Mouse (Mus musculus) midbrain, embryonic 10.5 days (tissue): ENCODE measurements around the gene Podn. TPM values are rescaled to one million over a fixed set of nuclear protein-coding genes. Genes with fewer than 3 reads are reported as not detected.

Experiments used
- DNase-seq: peaks from one replicate; pipeline ENCODE4 v3.0.0-alpha.2; 2017; ENCODE audit warnings: low spot score
- H3K27ac ChIP-seq: fragments of 300-500 bp; sonication (generic); replicated peaks from 2 replicates; pipeline ENCODE4 v1.5.1; 2016; ENCODE audit warnings: mild to moderate bottlenecking
- H3K27me3 ChIP-seq: fragments of 300-500 bp; sonication (generic); 2 replicates; pipeline ENCODE4 v1.6.1; 2016; ENCODE audit warnings: low read depth, mild to moderate bottlenecking; ENCODE audit not compliant: poor library complexity, severe bottlenecking
- H3K36me3 ChIP-seq: fragments of 300-500 bp; sonication (generic); 2 replicates; pipeline ENCODE4 v1.6.1; 2016; ENCODE audit warnings: mild to moderate bottlenecking, moderate library complexity
- H3K4me1 ChIP-seq: fragments of 300-500 bp; sonication (generic); 2 replicates; pipeline ENCODE4 v1.6.1; 2016
- H3K4me3 ChIP-seq: fragments of 300-500 bp; sonication (generic); 2 replicates; pipeline ENCODE4 v1.5.1; 2016; ENCODE audit warnings: mild to moderate bottlenecking, moderate library complexity
- H3K9me3 ChIP-seq: fragments of 300-500 bp; sonication (generic); replicated peaks from 2 replicates; pipeline ENCODE4 v1.6.1; 2016; ENCODE audit warnings: mild to moderate bottlenecking
- WGBS: fragments of 180-500 bp; shearing (Covaris S2); methylation state at CpG from one replicate; pipeline ENCODE4 v1.1.7; 2016; 5-methylcytosine and 5-hydroxymethylcytosine counted together
- polyA plus RNA-seq: library from polyadenylated mRNA; unstranded; fragments of >200 nt; fragmentation: Nextera tagmentation; extraction: Ambion mirVana; gene quantifications from 2 replicates; pipeline ENCODE4 v1.2.1, GENCODE M21; 2016

Gene Podn
- polyA plus RNA-seq, 1 experiment from 2014 or later: 0.12 TPM

- Histone ChIP-seq H3K27me3 (peaks cover 82% of the 10 kb centered on the region), H3K4me1 (peaks cover 18% of the 10 kb centered on the region), H3K27ac (no peak overlapping the region), H3K36me3 (no peaks in the 10 kb centered on the region), H3K9me3 (no peaks in the 10 kb centered on the region), H3K4me3 (peak overlapping the region; percentile 59)
- whole genome bisulfite sequencing: 3% methylated on average over 22 of the region's 22 CpGs
- peak; percentile 21 for DNase-seq
Measured at GRCm38 (mm10) chr4:108030888-108031501, 65.2 kb downstream of the Podn start.

GRCm38 (mm10) chr4:108026193-108026592, 70.1 kb downstream of the Podn start:
- H3K36me3 ChIP-seq: no peaks in the 10 kb centered on the region
- H3K9me3 ChIP-seq: no peaks in the 10 kb centered on the region
- H3K4me3 ChIP-seq: no peak overlapping the region
- peaks cover 70% of the 10 kb centered on the region for H3K27me3 ChIP-seq
- H3K27ac ChIP-seq: no peak overlapping the region
- DNase-seq: no peak
- peaks cover 23% of the 10 kb centered on the region for H3K4me1 ChIP-seq
- 36% methylated on average over 3 of the region's 3 CpGs for WGBS

- peak overlapping the region; percentile 32 for H3K4me3 ChIP-seq
- DNase-seq: peak; percentile 19
- no peaks in the 10 kb centered on the region for H3K9me3 ChIP-seq
- WGBS: 3% methylated on average over 10 of the region's 10 CpGs
- H3K4me1 ChIP-seq: peaks cover 17% of the 10 kb centered on the region
- no peaks in the 10 kb centered on the region for H3K36me3 ChIP-seq
- no peak overlapping the region; the same call in 1 of the 2 replicates for H3K27ac ChIP-seq
- H3K27me3 ChIP-seq: peaks cover 61% of the 10 kb centered on the region
Measured at GRCm38 (mm10) chr4:108025269-108025668, 71.0 kb downstream of the Podn start.

- WGBS: 66% methylated on average over 5 of the region's 5 CpGs
- no peaks in the 10 kb centered on the region for H3K36me3 ChIP-seq
- H3K4me3 ChIP-seq: no peak overlapping the region
- H3K9me3 ChIP-seq: no peaks in the 10 kb centered on the region
- H3K27me3 ChIP-seq: peaks cover 55% of the 10 kb centered on the region
- no peak for DNase-seq
- no peak overlapping the region for H3K27ac ChIP-seq
- H3K4me1 ChIP-seq: peaks cover 17% of the 10 kb centered on the region
Measured at GRCm38 (mm10) chr4:108024641-108025040, 71.6 kb downstream of the Podn start.

GRCm38 (mm10) chr4:108023186-108023585, 73.1 kb downstream of the Podn start:
- H3K36me3 ChIP-seq: no peaks in the 10 kb centered on the region
- H3K9me3 ChIP-seq: no peaks in the 10 kb centered on the region
- H3K4me3 ChIP-seq: no peak overlapping the region
- DNase-seq: no peak
- peaks cover 40% of the 10 kb centered on the region for H3K27me3 ChIP-seq
- WGBS: 78% methylated on average over 4 of the region's 4 CpGs
- H3K27ac ChIP-seq: no peak overlapping the region
- H3K4me1 ChIP-seq: peaks cover 31% of the 10 kb centered on the region

GRCm38 (mm10) chr4:108020178-108020577, 76.1 kb downstream of the Podn start:
- WGBS: 80% methylated on average over 6 of the region's 6 CpGs
- no peak overlapping the region for H3K27ac ChIP-seq
- no peak overlapping the region for H3K4me3 ChIP-seq
- peaks cover 28% of the 10 kb centered on the region for H3K4me1 ChIP-seq
- no peaks in the 10 kb centered on the region for H3K9me3 ChIP-seq
- peaks cover 13% of the 10 kb centered on the region for H3K27me3 ChIP-seq
- no peak for DNase-seq
- H3K36me3 ChIP-seq: no peaks in the 10 kb centered on the region

GRCm38 (mm10) chr4:108018961-108019921, 77.0 kb downstream of the Podn start:
- Histone ChIP-seq H3K9me3 (no peaks in the 10 kb centered on the region), H3K4me1 (peaks cover 25% of the 10 kb centered on the region), H3K27me3 (peaks cover 7% of the 10 kb centered on the region), H3K36me3 (no peaks in the 10 kb centered on the region), H3K4me3 (no peak overlapping the region), H3K27ac (peak overlapping the region; percentile 28; the same call in 1 of the 2 replicates)
- DNase-seq: no peak
- WGBS: 57% methylated on average over 14 of the region's 14 CpGs

GRCm38 (mm10) chr4:108018241-108018923, 77.9 kb downstream of the Podn start:
- Histone ChIP-seq H3K4me3 (no peak overlapping the region), H3K9me3 (no peaks in the 10 kb centered on the region), H3K4me1 (peaks cover 24% of the 10 kb centered on the region), H3K27ac (0 out of 2 replicates have a peak overlapping the region, but pooled peaks have one; percentile 28), H3K36me3 (no peaks in the 10 kb centered on the region), H3K27me3 (peaks cover 2% of the 10 kb centered on the region; the same call in 1 of the 2 replicates)
- DNase-seq: no peak
- 65% methylated on average over 10 of the region's 10 CpGs for WGBS

GRCm38 (mm10) chr4:108017839-108018238, 78.4 kb downstream of the Podn start:
- H3K4me3 ChIP-seq: no peak overlapping the region
- DNase-seq: no peak
- H3K36me3 ChIP-seq: no peaks in the 10 kb centered on the region
- H3K4me1 ChIP-seq: peaks cover 24% of the 10 kb centered on the region
- 82% methylated on average over 7 of the region's 7 CpGs for WGBS
- no peaks in the 10 kb centered on the region; the same call in 1 of the 2 replicates for H3K27me3 ChIP-seq
- H3K9me3 ChIP-seq: no peaks in the 10 kb centered on the region
- H3K27ac ChIP-seq: no peak overlapping the region

- H3K36me3 ChIP-seq: no peaks in the 10 kb centered on the region
- DNase-seq: no peak
- H3K4me1 ChIP-seq: peaks cover 24% of the 10 kb centered on the region
- H3K9me3 ChIP-seq: no peaks in the 10 kb centered on the region
- H3K4me3 ChIP-seq: no peak overlapping the region
- WGBS: 89% methylated on average over 3 of the region's 3 CpGs
- no peak overlapping the region for H3K27ac ChIP-seq
- no peaks in the 10 kb centered on the region; the same call in 1 of the 2 replicates for H3K27me3 ChIP-seq
Measured at GRCm38 (mm10) chr4:108016321-108016720, 79.9 kb downstream of the Podn start.

GRCm38 (mm10) chr4:108015067-108015765, 81.0 kb downstream of the Podn start:
- Histone ChIP-seq H3K4me1 (peaks cover 24% of the 10 kb centered on the region), H3K4me3 (no peak overlapping the region), H3K27ac (no peak overlapping the region), H3K9me3 (no peaks in the 10 kb centered on the region), H3K36me3 (no peaks in the 10 kb centered on the region), H3K27me3 (no peaks in the 10 kb centered on the region; the same call in 1 of the 2 replicates)
- 67% methylated on average over 14 of the region's 14 CpGs for WGBS
- no peak for DNase-seq

GRCm38 (mm10) chr4:108014466-108014865, 81.8 kb downstream of the Podn start:
- Histone ChIP-seq H3K27ac (no peak overlapping the region), H3K4me1 (peaks cover 23% of the 10 kb centered on the region), H3K27me3 (no peaks in the 10 kb centered on the region), H3K36me3 (no peaks in the 10 kb centered on the region), H3K4me3 (no peak overlapping the region), H3K9me3 (no peaks in the 10 kb centered on the region)
- WGBS: 86% methylated on average over 2 of the region's 2 CpGs
- no peak for DNase-seq
